Mouse (Mus musculus): ENCODE measurements at regions not wholly inside any gene's neighbourhood (a gene's known extent, or its start where the extent isn't known, plus 50 kb on each side); places are given as distances from the start of the nearest gene placed in this dataset.

DNA sequence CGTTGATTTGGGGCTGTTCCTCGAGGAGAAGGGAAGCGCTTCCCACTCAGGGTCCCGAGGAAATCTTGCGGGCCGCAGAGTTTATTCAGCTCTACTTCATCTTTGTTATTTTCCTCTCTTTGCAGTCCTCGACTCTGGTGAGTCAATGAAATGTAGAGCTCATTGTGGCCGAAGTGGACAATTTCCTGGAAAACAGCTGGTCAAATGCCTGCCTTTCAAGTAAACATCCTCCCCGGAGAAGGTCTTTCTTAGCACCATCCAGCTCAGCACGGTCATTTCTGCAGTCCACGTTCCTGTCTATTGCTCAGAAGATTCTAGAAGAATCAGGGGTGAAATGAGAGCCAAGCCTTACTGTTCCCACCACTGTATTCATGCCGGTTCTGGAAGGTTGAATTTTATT lies 133.0 kb downstream of the Bcas1 start:
- DNase-seq (ENCODE audit: low read depth, low spot score) = no peak

DNA sequence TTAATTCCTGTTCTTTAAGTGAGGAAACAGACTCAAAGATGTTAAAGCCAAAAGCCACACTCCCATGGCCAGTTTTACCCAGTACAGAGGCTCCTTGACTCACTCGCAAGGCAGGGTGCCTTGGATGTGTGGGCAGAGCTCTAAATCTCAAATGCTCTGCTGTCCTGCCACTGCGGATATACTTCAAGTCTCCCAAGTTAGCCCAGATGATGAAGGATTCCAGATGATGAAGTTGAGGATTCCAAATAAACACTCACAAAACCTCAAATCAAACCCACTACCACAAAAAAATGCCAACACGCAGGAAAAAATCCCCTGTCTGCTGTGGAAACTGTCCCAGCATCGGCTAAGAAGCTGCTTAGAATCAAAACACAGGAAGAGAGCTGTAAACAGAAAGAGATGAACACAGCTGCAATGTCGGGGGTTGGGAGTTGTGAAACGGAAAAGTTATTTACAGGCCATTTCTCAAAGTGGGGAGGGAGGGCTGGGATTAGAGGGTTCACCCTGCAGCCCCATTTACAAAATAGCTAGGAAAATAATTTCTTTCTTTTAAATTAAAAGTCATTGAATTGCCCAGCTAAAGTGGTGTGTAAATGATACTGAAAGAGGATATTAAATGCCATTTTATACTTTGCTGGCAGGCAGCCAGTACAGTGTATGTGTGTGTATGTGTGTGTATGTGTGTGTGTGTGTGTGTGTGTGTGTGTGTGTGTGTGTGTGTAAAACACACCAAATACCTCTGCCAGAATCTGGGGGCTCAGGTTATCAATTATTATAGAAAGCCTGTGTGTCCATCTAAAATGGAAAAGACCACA lies 135.6 kb downstream of the Bcas1 start:
- peak; percentile 44 for DNase-seq (ENCODE audit: low read depth, low spot score)

DNA sequence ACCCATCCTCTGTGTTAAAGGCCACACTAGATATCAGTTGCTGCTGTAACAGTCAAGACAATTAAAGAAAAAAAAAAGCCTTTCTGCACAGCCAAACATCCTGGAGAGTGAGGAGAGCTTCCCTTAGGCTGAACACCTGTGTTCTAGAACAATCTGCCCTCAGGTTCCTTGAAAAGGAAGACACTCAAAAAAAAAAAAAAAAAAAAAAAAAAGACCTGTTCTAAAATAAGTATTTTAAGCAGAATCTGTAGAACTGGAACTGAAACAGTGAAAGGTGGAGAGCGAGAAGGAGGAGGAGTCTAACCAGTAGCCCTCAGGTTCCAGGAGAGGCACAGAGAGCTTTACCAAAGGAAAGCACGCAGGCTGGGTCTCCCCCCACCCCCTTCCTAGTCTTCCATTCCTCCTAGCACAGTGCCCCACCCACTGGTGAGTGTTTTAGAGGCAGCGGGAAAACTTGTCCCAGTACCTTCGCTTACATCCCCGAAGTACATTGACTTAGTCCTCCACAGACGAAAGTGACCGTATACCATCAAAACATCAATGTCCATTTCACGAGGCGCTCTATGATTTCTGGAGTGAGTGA lies 138.2 kb downstream of the Bcas1 start:
- DNase-seq (ENCODE audit: low read depth, low spot score) = no peak

DNA sequence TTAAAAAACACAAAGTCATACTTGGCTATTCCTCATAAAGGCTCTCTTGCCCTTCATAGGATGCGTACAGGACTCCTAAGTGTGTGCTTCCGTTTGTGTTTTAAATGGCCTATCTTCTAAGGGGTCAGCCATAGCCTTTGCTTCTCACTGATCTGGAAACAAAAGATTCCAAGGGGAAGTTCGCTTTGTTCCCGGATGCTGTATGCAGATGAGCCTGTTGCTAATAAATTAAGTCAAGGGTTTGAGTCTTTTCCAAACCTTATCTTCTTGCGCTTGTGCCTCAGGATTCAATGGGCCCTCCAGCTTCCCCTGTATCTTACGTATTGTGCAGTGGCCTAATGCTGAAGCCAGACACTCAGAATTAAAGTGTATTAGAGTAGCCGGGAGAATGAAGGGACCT lies 138.9 kb downstream of the Bcas1 start:
- DNase-seq (ENCODE audit: low read depth, low spot score) = no peak

DNA sequence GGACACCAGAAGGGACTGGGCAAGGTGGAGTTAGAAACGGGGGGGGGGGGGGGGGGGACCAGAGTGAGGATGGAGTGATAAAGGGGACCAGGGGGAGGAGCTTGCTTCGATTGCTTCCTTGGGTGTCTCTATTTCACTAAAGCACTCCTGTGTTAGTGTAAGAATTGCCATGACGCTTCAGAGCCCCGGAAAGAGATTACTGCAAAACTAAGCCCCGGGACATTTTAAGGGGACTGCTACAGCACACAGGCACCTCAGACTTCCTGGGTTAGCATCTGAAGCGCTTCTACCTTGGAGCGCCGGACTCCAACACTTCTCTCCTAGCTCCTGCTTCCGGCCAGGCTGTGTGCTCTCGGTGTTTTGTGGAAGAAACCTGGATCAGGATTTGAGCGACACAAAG lies 139.4 kb downstream of the Bcas1 start:
- DNase-seq (ENCODE audit: low read depth, low spot score) = peak; percentile 17

DNA sequence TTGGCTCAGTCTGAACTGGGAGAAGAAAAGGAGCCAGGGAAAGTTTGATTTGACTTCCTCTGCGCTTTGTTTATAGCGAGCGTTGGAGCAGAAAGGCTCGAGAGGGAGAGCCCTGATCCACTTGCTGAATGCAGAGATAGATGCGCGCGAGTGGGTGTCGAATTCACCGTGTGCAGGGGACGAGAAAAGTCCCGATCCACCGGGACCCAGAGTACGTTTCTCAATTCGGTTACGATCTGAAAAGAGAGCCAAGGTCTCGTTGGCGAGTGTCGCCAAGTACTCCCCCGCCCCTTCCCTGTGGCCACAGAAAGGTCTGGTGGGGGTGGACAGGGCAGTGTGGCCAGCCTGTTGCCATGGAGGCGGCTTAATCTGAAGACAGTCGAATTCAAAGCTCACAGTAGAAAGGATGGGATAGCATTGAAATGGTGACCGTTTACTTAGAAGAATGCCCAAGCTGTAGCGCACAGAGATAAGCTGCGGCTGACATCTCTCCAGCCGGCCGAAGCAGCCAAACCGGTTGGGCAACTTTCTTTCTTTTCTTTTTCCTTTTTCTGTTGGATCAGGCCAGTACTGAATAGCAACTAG lies 139.5 kb upstream of the Zfp217 start:
- no peak for DNase-seq (ENCODE audit: low read depth, low spot score)

DNA sequence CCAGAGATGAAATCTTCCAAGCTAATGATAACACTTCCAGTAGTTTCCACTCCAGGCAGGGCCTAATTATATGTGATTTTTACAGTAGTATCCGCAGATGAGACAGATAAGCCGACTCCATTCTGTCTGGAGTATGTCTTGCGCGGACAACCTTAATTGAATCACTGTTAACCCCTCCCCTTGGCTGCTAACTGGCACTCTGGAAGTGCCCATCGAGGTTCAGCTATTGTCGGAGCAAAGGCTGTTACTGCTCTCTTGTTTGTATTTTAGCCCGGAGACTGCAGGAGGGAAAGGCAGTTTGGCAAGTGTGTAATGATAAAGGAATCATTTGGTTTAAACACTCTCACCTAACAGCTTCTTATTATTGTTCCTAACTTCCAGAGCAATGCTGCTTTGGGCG lies 138.9 kb upstream of the Zfp217 start:
- DNase-seq (ENCODE audit: low read depth, low spot score) = no peak

DNA sequence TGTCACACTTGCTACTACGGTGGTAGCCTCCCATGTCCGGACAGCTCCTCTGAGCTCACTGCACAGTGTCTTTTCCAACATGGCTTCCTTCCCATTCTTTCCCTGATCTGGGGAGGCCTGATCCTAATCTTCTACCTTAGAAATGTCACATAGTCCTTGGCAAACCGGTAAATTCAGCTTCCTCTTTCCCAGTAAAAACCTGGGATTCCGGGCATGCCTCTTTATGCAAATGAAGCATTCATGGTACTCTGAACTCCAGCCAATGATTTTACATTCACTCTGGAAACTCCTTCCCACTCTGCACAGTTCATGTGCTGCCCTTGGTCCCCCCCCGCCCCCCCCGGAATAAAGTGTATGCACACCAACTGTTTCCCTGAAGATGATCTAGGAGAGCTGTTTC lies 134.6 kb upstream of the Zfp217 start:
- DNase-seq (ENCODE audit: low read depth, low spot score) = no peak

DNA sequence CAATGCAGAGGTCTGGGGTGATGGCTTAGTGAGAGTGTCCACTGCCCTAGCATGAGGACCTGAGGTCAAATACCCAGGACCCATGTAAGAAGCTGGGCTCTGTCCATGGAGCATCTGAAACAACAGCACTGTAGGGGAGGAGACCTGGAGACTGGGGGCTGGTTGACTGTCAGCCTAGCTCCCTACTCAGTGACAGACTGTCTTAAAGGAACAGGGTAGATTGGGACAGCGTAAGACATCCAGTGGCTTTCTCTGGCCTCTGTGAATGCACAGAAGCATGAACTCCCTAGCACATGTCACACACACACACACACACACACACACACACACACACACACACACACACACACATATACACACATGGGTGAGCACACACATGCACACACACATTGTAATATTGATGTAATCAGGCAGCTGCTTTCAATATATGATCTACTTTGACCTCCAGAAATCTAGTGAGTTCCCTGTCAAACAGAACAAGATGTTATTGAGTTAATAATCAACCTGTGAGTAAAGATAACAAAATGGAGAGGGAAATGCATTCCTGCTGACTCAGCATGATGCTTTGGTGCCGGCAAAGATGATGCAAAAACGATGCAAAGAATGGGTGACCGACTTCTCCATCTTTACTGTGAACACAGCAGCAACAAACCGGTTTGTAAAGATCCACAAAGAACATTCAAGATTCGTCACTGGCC lies 133.6 kb upstream of the Zfp217 start:
- no peak for DNase-seq (ENCODE audit: low read depth, low spot score)

DNA sequence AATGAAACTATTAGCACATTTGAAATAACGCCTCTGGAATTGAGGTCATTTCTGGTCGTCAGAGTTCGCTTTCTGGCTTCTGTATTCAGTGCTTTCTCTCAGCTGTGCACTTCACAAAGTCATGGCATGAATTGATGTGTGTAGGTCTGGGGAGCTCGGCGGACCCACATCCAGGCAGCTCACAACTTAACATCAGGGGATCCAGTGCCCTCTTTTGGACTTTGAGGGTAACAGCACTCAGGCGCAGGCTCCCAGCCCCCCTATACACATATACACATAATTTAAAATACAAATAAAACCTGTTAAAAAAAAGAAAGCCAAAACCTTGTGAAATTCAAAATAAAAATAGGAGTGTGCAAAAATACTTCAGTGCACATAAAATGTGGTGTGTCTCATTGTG lies 132.8 kb upstream of the Zfp217 start:
- DNase-seq (ENCODE audit: low read depth, low spot score) = peak; percentile 26

DNA sequence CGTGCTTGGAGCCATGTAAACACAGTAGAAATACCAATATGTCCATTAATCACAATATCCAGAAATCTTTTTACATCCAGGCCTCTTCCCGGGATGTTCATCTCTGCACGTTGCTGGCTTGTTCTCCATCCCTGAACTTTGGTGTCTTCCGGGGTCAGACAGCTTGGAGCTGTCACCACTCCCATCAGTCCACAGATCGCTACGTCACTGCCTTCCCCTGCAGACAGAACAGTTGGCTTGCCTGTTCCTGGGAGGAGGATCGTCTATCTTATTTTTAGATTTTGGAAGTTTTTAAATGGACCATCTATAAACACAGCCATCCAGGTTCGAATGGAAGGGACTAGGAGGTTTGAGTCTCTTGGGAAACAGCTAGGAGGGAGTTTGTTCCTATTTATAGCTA lies 130.0 kb upstream of the Zfp217 start:
- DNase-seq (ENCODE audit: low read depth, low spot score) = no peak

DNA sequence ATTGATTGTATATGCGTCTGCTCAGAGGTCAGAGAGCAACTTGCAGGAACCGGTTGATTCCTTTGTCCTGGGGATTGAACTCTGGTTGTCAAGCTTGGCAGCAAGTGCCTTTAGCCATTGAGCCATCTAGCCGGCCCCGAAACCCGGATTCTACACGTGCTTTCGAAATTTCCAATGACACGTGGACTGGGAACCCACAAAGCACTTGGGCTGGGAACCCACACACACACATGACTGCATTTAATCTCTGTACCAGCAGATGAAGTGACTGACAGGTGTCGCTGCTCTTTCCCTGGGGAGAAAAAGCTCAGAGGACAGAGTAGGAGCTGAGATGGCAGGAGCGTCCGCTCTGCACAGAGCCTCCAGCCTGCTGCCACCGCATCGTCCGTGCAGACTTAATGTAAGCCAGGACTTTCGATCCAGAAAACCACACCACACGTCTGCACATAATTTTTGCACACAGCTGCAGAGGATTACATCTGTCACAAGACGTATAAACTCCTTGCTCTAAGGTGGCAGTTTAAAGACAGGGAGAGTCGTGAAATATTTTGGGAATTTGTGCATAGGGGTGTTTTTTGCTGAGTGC lies 129.4 kb upstream of the Zfp217 start:
- no peak for DNase-seq (ENCODE audit: low read depth, low spot score)

DNA sequence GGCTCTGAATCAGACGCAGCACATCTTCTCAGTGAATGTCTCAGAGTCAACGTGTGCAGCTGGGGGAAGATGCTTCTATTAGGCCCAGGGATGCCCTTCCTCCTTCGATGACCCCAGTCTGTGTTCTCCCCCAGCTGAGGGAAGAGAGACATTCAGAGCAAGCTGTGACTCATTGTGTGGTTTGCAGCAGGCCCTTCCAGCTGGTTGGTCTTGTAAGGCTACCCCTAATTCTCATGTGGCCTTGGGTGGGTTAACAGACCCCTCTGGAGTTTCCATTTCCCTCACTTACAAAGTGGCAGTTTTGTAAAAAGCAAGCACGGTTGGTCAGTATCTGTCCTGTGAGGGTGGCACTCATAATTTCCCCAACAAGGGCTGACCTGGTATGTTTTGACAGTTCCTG lies 127.8 kb upstream of the Zfp217 start:
- no peak for DNase-seq (ENCODE audit: low read depth, low spot score)

DNA sequence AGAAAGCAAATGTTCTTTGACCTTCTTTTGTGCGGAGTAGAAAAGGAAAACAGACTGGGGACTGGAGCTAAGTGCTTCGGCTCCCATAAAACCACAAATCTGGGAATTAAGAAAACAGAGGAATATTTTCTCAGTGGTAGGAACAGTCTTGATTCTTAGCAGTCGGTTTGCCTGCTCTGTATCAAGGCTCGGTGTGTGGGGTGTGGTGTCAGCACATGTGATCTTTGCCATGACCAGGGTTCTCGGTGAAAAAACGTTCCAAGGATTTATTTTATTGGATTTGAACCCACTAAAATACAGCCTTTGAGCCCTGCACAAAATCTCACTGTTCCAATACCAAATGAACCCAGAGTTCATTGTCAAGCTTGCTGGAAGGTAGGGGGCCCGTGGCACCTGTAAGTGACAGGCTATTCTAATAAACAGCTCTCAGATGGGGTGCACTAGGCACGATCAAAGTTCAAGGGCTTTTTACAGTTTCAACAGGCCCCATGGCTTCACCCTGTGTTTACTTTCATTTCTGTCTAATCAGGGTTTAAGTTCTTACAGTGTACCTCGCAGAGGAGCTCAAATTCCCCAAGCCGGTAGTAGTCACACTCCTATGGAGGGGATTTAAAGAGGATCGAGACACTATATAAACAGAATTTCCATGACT lies 122.1 kb upstream of the Zfp217 start:
- no peak for DNase-seq (ENCODE audit: low read depth, low spot score)

DNA sequence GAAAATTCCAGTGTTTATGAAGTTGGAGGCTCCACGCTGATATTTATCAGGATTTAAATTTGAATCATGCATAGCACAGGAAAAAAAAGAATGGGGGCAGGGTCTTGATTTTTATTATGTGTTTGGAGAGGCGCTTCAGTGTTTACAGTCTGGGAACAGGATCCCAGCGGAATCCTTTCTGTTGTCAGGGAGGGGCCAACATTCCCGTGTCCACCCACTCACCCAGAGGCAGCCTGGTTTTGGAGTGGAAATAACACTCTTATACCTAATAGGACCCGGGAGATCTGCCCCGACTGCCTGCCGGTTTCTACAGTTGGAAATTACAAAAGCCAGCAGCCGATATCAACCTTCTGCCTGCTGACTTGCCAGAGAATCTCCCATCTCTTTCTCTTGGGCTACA lies 120.2 kb upstream of the Zfp217 start:
- DNase-seq (ENCODE audit: low read depth, low spot score) = no peak

DNA sequence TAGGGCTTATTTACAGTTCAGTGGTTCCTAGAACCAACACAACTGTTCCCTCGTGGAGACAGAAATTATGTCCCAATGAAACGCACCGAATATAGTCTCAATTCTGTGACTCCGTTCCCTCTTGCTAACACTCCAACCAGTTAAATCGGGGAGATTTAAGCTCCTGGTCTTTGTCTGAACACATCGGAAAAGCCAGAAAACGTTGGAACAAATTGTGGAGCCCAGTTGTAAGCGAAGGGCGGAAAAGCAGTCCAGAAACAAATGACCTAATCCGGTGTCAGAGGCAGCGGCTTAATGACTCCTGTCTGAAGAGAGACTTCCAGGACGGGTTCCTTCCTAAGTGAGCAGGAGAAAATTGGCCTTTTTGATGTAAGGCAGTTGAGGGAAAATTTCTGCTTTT lies 119.2 kb upstream of the Zfp217 start:
- no peak for DNase-seq (ENCODE audit: low read depth, low spot score)

DNA sequence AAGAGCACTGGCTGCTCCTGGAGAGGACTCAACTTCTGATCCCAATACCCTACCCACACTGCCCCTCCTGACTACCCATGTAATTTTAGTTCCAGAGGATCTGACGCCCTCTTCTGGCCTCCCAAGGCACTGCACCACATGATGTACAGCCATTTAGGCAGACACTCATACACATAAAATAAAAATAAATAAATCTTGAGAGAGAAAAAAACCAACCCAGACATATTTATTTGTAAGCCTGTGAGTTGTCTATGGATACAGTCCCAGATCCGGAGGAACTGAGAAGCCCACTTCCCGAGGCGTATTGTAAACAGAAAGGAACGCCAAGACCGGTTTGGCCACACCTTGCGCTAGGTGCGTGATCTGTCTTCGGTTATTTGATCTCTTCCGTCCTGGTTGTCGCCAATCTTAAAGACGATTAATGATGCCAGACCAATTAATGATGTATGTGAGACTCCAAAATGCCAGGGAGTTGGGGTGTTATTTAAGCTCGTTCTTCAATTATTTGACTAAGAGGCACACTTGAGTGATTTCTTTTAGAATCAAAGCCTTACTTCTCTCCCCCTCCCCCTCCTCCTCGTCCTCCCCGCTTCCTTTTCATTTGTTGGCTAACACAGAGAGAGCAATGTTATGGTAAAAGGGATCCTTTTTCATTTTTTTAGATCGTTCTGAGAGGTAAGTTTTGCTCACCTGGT lies 118.7 kb upstream of the Zfp217 start:
- DNase-seq (ENCODE audit: low read depth, low spot score) = peak; percentile 65

DNA sequence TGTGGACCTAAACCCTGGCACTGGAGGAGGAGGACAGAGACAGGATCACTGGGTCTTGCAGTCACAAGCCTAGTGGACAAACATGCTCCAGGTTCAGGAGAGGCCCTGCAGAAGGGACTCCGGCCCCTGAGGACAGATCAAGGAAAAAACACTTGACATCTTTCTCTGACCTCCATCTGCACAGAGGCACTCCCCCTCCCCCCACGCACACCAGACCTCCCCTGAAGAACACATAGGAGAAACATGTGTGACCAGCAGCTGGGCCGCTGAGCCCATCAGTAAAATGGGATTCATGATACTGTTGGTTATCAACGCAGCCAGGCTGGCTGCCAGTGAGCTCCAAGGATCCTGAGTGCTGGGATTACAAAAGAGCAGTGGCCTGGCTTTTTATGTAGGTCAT lies 115.7 kb upstream of the Zfp217 start:
- DNase-seq (ENCODE audit: low read depth, low spot score) = no peak

DNA sequence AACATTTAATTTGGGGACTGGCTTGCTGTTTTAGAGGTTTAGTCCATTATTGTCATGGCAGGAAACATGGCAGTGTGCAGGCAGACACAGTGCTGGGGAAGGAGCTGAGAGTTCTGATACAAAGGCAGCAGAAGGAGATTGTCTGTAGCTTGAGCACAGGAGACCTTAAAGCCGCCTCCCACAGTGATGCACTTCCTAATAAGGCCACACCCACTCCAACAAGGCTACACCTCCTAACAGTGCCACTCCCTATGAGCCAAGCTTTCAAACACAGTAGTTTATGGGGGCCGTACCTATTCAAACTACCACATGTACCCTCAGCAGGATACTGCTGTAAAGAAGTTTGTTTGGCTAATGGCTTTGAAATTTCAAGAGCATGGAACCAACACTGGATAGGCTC lies 113.3 kb upstream of the Zfp217 start:
- DNase-seq (ENCODE audit: low read depth, low spot score) = no peak

DNA sequence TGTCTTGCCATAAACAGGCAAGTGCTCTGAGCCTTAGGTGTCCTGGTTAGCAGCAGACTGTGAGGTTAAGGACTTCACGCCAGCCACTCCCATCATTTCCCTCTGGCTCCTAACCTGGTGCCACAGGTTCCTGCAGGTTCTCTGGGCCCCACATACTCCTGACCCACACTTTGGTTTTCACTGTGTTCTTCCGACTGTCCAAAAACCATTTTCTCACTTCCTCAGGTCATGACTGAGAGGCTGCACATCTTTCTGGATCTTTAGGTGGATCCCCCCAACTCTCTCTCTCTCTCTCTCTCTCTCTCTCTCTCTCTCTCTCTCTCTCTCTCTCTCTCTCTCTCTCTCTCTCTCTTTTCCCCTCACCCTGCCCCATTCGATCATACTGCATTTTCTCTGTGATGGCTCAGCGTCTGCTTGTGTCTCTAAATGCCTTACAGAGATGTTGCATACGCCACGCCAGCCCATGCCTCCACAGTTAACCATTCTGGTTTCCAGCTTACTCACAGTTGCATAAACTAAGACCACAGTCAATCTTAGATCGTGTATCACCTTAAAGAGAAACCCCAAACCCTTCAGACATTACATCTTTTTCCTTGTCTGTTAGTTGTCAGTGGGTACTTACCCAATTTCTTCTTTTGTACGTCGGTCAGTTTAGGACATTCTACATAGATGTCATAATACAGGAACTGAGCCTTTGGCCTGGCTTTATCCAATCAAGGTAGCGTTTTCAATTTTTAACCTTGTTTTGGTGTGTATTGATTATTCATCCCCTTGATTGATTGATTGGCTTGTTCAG lies 112.0 kb upstream of the Zfp217 start:
- no peak for DNase-seq (ENCODE audit: low read depth, low spot score)
